In genomic region chr1:156859711-156860250, GRCm38 (mm10) we compare ENCODE assay signal across 28 mouse cellular contexts. TPM values are rescaled to one million over a fixed set of nuclear protein-coding genes. Genes with fewer than 3 reads are reported as not detected.
DNase-seq lines count a peak whose midpoint lies in the region; ATAC-seq lines count a peak whose summit lies in the region.
"Had no signal": no experiment of that assay in that cellular context is flagged by ENCODE, and none has a peak within 500 bp of the region (broad histone marks: within the 10 kb centered on the region; RNA-seq: fewer than 3 reads in every experiment).

No protein-coding gene starts in this region.

- peak; percentile 74 for DNase-seq in MEL-GATA-1-ER (ENCODE audit: extremely low read depth, low read depth)
- no peak for DNase-seq in adrenal gland, postnatal 36 days
- DNase-seq in hindbrain, embryonic 10.5 days (ENCODE audit: low spot score): no peak
- no peak for DNase-seq in layer of hippocampus, adult 11-12 months (ENCODE audit: low spot score)
- DNase-seq: adrenal gland, adult 8-10 months; adrenal gland, postnatal 25 days; cerebellum, adult 2 months; cerebellum, adult 9-11 months; cerebellum, postnatal 36 days; forebrain, postnatal 0 days; gastrocnemius, postnatal 10 days; gastrocnemius, postnatal 36 days; heart, adult 11 months; kidney, adult 18-20 months had no signal

- H3K4me3 ChIP-seq in liver, embryonic 15.5 days (replicated peaks): no peak overlapping the region
- H3K4me3 ChIP-seq in liver, embryonic 12.5 days: no peak overlapping the region
- no peak overlapping the region for H3K4me3 ChIP-seq in hindbrain, embryonic 10.5 days
- H3K4me3 ChIP-seq: embryonic facial prominence, embryonic 12.5 days; embryonic facial prominence, embryonic 15.5 days; hindbrain, embryonic 13.5 days; intestine, embryonic 15.5 days had no signal

- H3K4me1 ChIP-seq in liver, embryonic 15.5 days (replicated peaks): peaks cover 12% of the 10 kb centered on the region
- peaks cover 32% of the 10 kb centered on the region for H3K4me1 ChIP-seq in liver, embryonic 12.5 days
- peaks cover 26% of the 10 kb centered on the region for H3K4me1 ChIP-seq in hindbrain, embryonic 10.5 days (replicated peaks)

- H3K9ac ChIP-seq in liver, embryonic 15.5 days: no peak overlapping the region
- H3K9ac ChIP-seq in liver, embryonic 12.5 days: no peak overlapping the region
- H3K9ac ChIP-seq: embryonic facial prominence, embryonic 12.5 days; embryonic facial prominence, embryonic 15.5 days; forebrain, postnatal 0 days; hindbrain, embryonic 13.5 days; intestine, embryonic 15.5 days had no signal

- no peak for ATAC-seq in liver, embryonic 15.5 days (ENCODE audit: insufficient read depth)
- no peak for ATAC-seq in liver, embryonic 12.5 days
- peak; percentile 70 for ATAC-seq in megakaryocyte, adult 5-6 weeks (ENCODE audit: poor library complexity, severe bottlenecking)
- ATAC-seq: activated CD4-positive, CD25-positive, alpha-beta regulatory T cell, adult 4 months; forebrain, embryonic 14.5 days; forebrain, postnatal 0 days; hindbrain, embryonic 16.5 days; intestine, embryonic 15.5 days had no signal

- H3K9me3 ChIP-seq in liver, embryonic 15.5 days (replicated peaks): no peaks in the 10 kb centered on the region
- no peaks in the 10 kb centered on the region for H3K9me3 ChIP-seq in liver, embryonic 12.5 days (replicated peaks)
- H3K9me3 ChIP-seq in hindbrain, embryonic 10.5 days: no peaks in the 10 kb centered on the region
- H3K9me3 ChIP-seq: embryonic facial prominence, embryonic 12.5 days; embryonic facial prominence, embryonic 15.5 days; G1E; hindbrain, embryonic 13.5 days; intestine, embryonic 15.5 days had no signal

- no peak overlapping the region for H3K27ac ChIP-seq in liver, embryonic 15.5 days (replicated peaks)
- H3K27ac ChIP-seq in liver, embryonic 12.5 days: no peak overlapping the region
- H3K27ac ChIP-seq in hindbrain, embryonic 10.5 days: no peak overlapping the region
- H3K27ac ChIP-seq: embryonic facial prominence, embryonic 12.5 days; embryonic facial prominence, embryonic 15.5 days; hindbrain, embryonic 13.5 days; intestine, embryonic 15.5 days had no signal

- no peaks in the 10 kb centered on the region for H3K27me3 ChIP-seq in liver, embryonic 15.5 days
- no peaks in the 10 kb centered on the region for H3K27me3 ChIP-seq in liver, embryonic 12.5 days (replicated peaks)
- H3K27me3 ChIP-seq in hindbrain, embryonic 10.5 days (ENCODE audit: insufficient read depth, poor library complexity, severe bottlenecking): no peaks in the 10 kb centered on the region
- H3K27me3 ChIP-seq: CH12.LX; embryonic facial prominence, embryonic 12.5 days; embryonic facial prominence, embryonic 15.5 days; hindbrain, embryonic 13.5 days; intestine, embryonic 15.5 days had no signal

- 0 out of 2 replicates have a peak overlapping the region, but pooled peaks have one; percentile 18 for H3K4me2 ChIP-seq in liver, embryonic 15.5 days
- H3K4me2 ChIP-seq in liver, embryonic 12.5 days: no peak overlapping the region
- H3K4me2 ChIP-seq: embryonic facial prominence, embryonic 12.5 days; embryonic facial prominence, embryonic 15.5 days; heart, embryonic 11.5 days; hindbrain, embryonic 13.5 days; intestine, embryonic 15.5 days had no signal

- no peaks in the 10 kb centered on the region for H3K36me3 ChIP-seq in liver, embryonic 15.5 days (replicated peaks)
- H3K36me3 ChIP-seq in liver, embryonic 12.5 days: no peaks in the 10 kb centered on the region
- H3K36me3 ChIP-seq in hindbrain, embryonic 10.5 days: peaks cover 6% of the 10 kb centered on the region; the same call in 1 of the 2 replicates
- H3K36me3 ChIP-seq: G1E; hindbrain, embryonic 13.5 days; intestine, embryonic 15.5 days had no signal

- 29% methylated on average over 2 of the region's 2 CpGs for WGBS in liver, embryonic 15.5 days (ENCODE audit: insufficient replicate concordance)
- 35% methylated on average over 2 of the region's 2 CpGs for WGBS in liver, embryonic 12.5 days (ENCODE audit: insufficient replicate concordance)
- WGBS in hindbrain, embryonic 10.5 days: 84% methylated on average over 2 of the region's 2 CpGs

RNA-seq across cellular contexts. Expression of gene Angptl1, which starts 21.4 kb away (rescaled TPM):
- 0.69 and 0.78 TPM in 2 replicates for polyA plus RNA-seq in liver, embryonic 15.5 days (2015; fragmentation: Nextera tagmentation; extraction: Ambion mirVana)
- 0.33 and 0.36 TPM in 2 replicates for polyA plus RNA-seq in liver, embryonic 12.5 days (2016; fragmentation: Nextera tagmentation; extraction: Ambion mirVana)
- total RNA-seq in megakaryocyte, adult 5-6 weeks (2015): not detected in 2 replicates
- 0.15 and 0.61 TPM in 2 replicates for total RNA-seq in megakaryocyte, adult 5-6 weeks (2017)
- 1 to 10 TPM; 3.2 to 8.3 TPM for total RNA-seq in adrenal gland, postnatal 36 days (2021)
- polyA plus RNA-seq in hindbrain, embryonic 10.5 days (2016; fragmentation: Nextera tagmentation; extraction: Ambion mirVana): 2.2 and 2.4 TPM in 2 replicates
- total RNA-seq: hematopoietic stem cell, adult 5-6 weeks had no signal
- polyA plus RNA-seq: G1E had no signal
